Mouse (Mus musculus): ENCODE results near the gene Slc33a1. TPM values are rescaled to one million over a fixed set of nuclear protein-coding genes. Genes with fewer than 3 reads are reported as not detected.

Gene Slc33a1
- 7.4 and 12.5 TPM in 2 replicates for total RNA-seq (2017)

DNA sequence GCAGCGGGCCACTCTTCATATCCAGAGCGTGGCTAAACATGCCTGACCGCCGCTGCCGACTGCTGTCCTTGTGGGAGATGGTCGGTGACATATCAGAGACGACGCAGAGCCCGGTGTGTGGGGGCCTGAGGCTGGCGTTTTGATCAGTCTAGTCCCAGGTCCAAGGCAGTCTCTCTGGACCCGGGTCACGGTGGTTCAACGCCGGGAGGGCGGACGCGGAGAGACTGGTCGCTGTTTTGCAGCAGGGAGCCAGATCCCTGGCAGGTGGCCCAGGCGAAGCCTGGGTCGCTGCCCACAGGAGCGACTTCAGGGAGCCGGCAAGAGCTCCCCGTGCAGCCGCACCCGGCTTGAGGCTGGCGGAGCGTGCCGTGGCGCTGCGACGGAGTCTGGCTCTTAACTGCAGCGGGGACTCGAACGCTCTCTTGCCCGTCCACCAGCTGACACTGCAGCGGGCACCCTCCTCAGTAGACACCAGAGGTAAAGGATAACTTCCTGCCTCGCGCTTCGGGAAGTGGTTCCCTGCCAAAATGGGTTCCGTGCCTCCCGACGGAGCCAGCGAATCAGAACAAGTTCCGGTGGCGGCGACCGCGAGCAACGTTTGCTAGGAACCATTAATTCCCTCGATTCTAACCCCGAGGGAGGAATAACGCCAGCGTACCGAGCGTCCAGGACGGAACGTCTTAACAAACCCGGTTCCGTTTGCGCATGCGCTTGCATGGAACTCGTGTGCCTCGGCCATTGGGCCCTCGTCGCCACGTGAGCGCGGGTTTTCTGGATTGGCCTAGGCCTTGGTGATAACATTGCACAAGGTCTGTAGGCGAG is at the start of gene Slc33a1:
Gene Slc33a1, minus strand, starts transcription at position 669 of the 822 bp plus-strand sequence.
- peak; percentile 96 for ATAC-seq (ENCODE audit: extremely low read depth, insufficient number of reproducible peaks, low FRiP score, poor library complexity, severe bottlenecking)

DNA sequence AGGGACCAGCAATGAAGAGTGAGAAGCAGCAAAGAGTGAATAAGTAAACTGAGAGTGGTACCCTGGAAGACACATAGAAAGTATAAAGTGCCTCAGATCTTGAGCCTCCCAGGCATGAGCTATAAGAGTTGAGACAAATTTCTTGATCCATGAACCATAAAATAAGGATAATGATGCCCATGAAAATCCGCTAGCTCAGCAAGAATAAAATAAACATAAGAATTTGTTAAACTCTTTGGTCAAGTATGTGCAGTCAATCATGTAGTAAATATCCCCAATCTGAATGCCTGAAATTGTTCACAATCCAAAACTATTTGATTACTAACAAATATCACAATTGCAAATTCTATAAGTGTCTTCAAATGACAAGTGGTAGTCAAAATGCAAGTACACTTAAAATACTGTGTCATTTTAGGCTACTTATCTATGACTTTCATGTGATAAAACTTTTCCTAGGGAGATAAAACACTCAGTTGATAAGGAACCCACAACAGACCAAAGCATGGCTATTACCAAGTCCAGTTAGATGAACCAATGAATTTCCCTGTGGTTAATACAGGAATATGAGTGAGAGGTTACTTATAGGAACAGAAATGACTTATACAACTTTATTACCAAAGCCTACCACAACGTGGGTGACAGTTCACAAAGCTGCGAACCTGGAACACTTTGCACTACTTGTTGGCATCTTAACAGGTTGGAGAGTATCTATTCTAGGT is 24.3 kb upstream of the Slc33a1 start:
- ATAC-seq (ENCODE audit: extremely low read depth, insufficient number of reproducible peaks, low FRiP score, poor library complexity, severe bottlenecking) = no peak

DNA sequence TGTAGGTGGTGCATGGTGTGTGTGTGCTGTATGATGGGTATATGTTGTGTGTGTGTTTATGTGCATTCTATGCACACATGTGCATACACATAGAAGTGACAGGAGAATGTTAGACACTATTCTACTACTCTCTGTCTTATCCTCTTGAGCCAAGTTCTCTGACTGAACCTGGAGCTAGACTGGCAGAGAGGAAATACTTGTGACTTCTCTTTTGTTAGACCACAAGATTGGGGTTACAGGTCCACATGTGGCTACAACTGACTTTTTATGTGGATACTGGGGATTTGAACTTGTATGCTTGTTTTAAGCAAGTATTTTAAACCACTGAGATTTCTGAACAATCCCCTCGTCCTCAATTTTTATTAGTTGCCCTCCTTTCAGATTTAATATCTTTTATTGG is 22.1 kb upstream of the Slc33a1 start:
- no peak for ATAC-seq (ENCODE audit: extremely low read depth, insufficient number of reproducible peaks, low FRiP score, poor library complexity, severe bottlenecking)

DNA sequence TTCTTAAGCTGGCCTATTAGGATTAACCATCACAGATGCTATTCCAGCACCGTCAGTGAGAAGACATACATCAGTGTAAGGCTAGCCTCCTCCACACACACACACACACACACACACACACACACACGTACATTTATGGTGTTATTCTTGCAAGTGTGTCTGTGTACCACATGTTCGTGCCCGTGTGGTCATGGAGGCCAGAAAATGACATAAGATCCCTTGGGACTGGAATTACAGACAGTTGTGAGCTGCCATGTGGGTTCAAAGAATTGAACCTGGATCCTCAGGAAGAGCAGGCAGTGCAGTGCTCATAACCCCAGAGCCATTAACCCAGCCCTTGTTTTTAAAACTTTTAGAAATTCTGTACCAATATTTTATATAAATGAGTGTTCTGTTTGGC is 13.3 kb upstream of the Slc33a1 start:
- ATAC-seq (ENCODE audit: extremely low read depth, insufficient number of reproducible peaks, low FRiP score, poor library complexity, severe bottlenecking) = no peak

DNA sequence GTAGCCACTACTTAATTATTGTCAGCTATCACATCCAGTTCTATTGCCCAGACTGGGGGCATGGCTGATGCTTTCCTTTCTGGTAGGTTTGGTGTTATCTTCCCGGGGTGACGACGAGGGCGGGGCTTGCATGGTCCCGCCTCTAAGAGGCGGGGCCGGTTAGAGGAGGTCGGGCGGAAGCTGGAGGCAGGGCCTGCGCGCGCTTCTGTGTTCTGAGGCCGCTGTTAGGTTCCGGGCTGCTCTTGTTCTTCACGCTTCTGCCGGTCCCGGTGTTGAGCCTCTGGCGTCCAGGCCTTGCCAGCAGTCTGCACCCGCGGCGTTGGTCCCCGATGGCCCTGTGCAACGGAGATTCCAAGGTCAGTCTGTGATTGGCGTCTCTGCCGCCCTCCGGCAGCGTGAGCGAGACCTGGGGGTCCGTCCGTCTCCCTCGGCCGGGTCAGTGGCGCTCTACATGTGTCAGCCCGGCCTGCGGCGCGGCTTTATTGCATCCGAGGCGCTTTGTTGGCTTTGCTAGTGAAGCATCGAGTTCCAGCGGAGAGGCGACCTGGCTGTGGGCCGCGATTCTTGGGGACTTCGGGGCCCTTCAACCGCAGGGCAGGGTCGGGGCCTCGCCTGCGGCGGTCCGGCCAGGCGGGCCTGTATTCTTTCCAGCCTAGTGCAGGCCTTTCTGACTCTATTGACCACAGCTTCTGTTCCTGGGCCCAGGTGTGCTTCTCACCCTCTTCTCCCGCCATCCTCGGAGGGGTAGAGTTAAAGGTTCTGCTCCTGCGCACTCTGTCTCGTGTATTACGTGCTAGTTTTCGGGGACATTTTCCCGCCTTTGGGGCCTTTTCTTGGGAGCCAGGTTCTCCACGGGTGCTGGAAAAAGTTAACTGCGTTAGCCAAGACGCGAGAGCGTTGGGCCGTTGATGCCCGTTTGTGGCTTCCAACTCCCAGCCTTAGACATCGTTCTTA is 11.7 kb upstream of the Slc33a1 start, which contains the start of gene Gmps:
Gene Gmps, plus strand, starts transcription at position 152 of the 954 bp plus-strand sequence.
- peak; percentile 100 for ATAC-seq (ENCODE audit: extremely low read depth, insufficient number of reproducible peaks, low FRiP score, poor library complexity, severe bottlenecking)

DNA sequence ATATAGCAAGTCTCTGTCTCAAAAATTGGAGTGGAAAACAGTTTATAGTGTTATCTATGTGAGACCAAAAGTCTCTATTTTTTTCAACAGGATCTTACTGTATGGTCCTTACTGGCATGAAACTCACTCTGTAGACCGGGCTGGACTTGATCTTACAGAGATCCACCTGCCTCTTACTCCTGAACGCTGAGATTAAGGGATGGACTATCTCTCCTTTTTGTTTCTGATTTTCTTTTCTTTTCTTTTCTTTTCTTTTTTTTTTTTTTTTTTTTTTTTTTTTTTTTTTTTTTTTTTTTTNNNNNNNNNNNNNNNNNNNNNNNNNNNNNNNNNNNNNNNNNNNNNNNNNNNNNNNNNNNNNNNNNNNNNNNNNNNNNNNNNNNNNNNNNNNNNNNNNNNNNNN is 1.4 kb upstream of the Slc33a1 start:
- no peak for ATAC-seq (ENCODE audit: extremely low read depth, insufficient number of reproducible peaks, low FRiP score, poor library complexity, severe bottlenecking)

DNA sequence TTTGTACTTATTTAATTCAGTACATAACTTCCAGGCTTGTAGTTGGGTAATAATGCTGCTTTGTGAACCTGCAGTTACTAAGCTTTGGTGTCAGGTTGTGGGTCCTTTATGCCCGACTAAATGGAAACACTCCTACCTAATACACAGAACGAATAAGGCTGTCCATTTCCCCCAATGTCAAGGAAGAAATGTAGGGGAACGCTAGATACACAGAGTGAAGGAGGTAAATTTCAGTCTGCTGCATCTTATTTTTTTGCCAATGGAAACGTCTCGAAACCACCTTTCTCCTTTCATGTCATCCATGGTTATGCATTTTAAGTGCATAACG is 318 bp upstream of the Slc33a1 start:
- no peak for ATAC-seq (ENCODE audit: extremely low read depth, insufficient number of reproducible peaks, low FRiP score, poor library complexity, severe bottlenecking)

DNA sequence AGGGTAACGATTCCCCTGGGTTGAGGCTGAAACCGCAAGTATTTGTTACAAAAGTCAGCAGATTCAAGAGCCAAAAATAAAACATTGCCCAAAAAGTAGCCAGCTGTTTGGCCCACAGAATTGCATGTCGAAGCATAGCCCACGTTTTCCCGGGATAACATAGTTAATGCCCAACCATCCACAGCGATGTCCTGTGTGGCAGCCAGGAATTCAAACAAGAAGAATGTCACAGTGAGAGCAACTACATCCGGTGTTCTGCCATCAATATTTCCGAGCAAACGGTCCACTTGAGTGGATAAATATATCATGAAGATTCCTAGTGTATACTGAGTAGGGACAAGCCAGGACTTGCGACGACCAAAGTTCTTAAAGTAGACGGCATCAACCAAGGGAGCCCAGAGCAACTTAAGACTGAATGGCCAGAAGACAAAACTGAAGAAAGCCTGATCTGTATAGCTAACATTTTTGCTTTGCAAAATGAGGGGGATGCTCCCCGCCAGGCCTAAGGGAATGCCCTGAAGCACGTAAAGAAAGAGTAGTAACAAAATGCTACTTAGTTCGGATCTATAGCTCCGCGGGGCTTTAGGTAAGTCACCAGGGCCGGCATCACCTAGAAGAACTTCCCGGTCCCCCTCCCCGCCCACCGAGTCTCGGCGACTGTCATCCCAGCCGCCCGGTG is 1.0 kb downstream of the Slc33a1 start:
- ATAC-seq (ENCODE audit: extremely low read depth, insufficient number of reproducible peaks, low FRiP score, poor library complexity, severe bottlenecking) = no peak

DNA sequence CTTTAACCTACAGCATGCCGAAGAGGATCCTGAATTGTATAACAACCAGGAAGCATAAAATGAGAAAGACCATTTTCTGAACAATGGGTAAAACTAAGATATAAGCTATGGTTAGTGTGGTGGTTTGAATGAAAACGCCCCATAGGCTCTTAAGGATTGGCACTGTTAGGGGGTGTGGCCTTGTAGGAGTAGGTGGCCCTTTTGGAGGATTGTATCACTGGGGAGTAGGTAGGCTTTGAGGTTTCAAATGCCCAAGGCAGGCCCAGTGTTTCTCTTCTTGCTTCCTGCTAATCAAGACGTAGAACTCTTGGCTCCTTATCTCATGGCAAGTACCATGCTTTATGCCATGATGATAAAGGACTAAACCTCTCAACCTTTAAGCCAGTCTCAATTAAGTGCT is 14.7 kb downstream of the Slc33a1 start:
- ATAC-seq (ENCODE audit: extremely low read depth, insufficient number of reproducible peaks, low FRiP score, poor library complexity, severe bottlenecking) = no peak

DNA sequence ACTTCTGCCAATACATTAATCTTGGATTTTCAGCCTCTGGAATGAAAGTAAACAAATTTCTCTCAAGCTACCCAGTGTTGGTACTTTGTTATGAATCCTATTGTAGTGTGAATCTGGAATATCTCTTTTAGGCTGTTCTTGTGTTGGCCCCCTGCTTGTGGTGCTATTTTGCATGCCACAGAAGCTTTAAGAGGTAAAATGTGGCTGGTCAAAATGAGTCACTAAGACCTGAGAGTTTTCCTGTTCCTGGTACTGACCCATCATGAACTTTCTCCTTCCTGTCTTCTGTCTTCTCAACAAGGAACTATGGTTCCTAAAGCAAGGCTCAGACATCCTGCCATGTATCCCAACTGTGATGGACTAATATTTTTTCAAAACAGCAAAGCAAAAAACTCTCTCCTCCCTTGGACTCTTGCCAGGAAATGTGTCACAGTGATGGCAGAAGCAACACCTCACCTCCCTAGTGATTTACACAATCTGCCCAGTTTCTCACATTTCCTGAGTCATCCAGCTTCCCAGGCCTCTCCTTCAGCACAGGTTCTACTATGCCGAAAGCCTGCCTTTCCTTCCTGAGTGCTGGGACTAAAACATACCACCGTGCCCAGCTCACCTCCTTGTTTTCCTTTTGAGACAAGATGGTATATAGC is 23.2 kb downstream of the Slc33a1 start:
- no peak for ATAC-seq (ENCODE audit: extremely low read depth, insufficient number of reproducible peaks, low FRiP score, poor library complexity, severe bottlenecking)

DNA sequence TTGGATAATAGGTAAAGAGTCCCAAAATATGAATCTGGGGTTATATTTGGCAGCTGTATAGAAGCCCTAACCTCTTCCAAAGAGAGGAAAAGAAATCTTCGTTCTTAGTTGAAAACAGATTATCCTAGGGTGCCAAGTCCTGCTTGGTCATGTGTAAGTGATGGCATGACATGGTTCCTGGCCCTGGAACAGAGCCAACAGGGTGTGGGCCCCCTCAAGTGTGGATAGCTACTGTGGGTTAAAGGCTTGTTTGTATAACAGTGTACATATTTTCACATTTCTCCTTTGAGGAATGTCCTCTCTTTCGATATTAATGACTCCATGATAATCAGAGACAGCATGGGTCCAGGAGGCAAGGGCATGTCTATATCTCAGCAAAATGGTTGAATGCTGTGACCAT is 25.6 kb downstream of the Slc33a1 start:
- no peak for ATAC-seq (ENCODE audit: extremely low read depth, insufficient number of reproducible peaks, low FRiP score, poor library complexity, severe bottlenecking)

DNA sequence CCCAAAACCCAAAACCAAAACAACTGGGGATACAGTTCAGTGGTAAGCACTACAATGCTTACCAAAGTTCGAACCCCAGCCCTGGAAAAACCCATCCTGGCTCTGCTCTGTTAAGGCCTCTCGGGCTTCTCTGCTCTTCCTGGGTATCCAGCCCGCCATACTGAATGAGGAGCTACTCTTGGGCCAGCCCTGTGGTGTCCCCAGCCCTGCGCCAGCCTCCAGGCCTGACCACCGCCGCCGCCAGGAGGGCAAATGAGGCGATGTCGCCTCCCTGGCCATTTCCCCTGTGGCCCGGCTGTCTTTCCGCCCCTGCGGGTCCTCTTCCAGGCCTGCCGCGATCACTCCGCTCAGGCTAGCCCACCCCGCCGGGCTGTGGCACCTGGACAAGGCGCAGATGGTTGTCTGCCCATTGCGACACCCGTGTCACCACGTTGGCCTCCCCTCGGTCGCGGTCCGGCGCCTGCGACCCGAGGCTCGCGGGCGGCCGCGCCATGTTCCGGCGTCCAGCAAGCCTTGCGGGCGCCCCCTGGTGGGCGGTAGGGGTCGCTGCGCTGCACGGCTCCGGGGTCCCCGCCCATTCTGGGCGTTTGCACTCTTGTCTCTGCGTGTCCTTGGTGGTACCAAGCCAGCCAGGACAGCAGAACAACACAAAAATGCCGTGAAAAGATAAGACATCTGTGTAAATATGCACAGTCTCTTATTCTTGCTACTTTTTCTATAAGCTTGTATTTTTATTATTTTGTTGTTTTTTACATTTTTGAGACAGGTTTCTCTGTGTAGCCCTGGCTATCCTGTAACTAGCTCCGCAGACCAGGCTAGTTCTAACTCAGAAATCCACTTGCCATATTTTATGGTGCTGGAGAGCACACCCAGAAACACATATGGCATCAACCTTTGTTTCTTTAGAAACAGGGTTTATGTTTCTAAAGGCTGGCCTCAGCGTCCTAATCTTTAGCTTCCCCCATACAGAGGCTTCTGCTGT is 35.4 kb downstream of the Slc33a1 start, which contains the start of gene E130311K13Rik:
Gene E130311K13Rik, minus strand, starts transcription at position 595 of the 982 bp plus-strand sequence.
- ATAC-seq (ENCODE audit: extremely low read depth, insufficient number of reproducible peaks, low FRiP score, poor library complexity, severe bottlenecking) = peak; percentile 85

DNA sequence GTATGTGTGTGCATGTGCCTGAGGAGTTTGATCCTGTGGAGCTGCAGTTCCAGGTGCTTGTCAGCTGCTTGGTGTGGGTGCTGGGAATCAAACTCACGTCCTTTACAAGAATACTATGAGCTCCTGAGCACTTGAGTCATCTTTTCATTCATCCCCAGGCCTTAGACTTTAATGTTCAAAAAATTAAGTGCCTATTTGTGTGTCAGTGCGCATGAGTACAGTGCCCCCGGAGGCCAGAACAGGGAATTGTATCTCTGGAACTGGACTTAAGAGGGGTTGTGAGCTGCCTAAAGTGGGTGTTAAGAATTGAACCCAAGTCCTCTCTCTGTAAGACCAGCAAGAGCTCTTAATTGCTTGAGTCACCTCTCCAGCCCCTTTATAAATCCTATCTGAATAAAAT is 44.9 kb downstream of the Slc33a1 start:
- 0 out of 2 replicates have a peak, but pooled peaks have one; percentile 36 for ATAC-seq (ENCODE audit: extremely low read depth, insufficient number of reproducible peaks, low FRiP score, poor library complexity, severe bottlenecking)

DNA sequence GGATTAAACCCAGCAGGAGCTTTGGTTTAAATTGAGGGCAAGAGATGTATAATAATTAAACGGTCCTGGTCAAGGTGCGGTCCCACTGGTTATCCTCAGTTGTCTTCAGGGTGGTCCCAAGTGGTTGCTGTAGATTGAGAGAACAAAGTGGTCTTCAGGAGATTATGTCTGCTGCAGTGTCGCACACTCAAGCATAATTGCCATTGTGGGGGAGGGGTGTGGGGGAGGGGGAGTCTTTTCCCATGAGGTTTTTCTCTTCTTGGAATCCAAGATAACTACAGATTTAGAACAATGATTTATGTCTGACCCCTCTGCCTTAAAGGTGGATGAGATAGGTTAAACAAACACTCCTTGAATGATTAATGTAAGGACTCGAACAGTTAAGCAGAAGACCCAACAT is 54.3 kb downstream of the Slc33a1 start:
- no peak for ATAC-seq (ENCODE audit: extremely low read depth, insufficient number of reproducible peaks, low FRiP score, poor library complexity, severe bottlenecking)

DNA sequence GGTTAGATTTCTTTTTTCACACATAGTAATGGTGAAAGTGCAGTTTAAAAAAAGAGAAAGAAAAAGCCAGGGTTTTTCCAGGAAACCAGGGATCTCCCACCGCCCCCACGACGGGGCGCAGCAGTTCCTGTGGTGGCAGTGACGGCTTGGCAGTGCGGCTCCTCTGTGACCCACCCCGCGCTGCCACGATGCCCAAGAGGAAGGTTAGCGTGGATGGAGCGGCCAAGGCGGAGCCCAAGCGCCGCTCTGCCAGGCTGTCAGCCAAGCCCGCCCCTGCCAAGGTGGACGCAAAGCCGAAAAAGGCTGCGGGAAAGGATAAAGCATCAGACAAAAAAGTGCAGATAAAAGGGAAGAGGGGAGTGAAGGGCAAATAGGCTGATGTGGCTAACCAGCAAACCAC is 59.3 kb downstream of the Slc33a1 start:
- ATAC-seq (ENCODE audit: extremely low read depth, insufficient number of reproducible peaks, low FRiP score, poor library complexity, severe bottlenecking) = no peak

DNA sequence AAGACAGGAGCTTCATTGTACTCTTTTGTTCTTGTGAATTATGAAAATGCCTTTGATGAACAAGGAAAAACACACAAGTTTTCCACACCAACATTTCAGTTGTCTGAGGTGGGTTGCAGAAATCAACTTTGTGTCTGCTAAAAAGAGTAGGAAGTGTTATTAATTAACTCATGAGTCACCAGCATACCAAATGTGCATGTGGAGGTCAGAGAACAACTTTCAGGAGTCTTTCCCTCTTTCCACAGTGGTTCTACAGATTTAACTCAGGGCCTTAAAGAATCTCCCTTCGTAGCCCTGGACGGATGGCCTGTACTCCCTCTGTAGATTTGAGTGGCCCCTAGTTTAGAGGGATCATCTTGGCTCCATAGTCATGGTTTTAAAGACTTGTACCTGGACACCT is 60.4 kb downstream of the Slc33a1 start:
- no peak for ATAC-seq (ENCODE audit: extremely low read depth, insufficient number of reproducible peaks, low FRiP score, poor library complexity, severe bottlenecking)

DNA sequence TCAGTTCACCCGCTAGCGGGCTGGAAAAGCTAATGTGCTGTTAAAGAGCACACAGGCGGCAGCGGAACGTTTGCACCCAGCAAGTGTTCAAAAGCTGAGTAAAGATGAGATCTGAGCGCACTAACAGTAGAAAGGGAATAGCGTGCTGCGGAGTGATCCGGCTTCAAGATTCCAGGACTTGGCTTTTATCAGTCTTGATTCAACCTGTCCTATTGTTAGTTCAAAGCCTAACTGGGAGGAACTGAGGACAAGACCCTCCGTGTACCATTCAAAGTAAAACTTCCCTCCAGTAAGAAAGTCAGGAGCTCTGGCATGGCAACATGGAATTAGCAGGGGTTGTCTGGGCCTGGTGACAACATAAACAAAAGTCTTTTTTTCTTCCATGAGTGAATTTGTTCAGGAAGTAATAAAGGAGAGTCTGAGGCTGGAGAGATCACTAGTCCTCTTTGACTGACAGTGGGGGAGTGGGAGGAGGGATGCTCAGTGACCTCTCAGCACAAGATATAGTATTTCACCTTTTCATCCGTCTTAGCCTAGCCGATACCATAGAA is 64.5 kb downstream of the Slc33a1 start:
- no peak for ATAC-seq (ENCODE audit: extremely low read depth, insufficient number of reproducible peaks, low FRiP score, poor library complexity, severe bottlenecking)
